In the genomic region with DNA sequence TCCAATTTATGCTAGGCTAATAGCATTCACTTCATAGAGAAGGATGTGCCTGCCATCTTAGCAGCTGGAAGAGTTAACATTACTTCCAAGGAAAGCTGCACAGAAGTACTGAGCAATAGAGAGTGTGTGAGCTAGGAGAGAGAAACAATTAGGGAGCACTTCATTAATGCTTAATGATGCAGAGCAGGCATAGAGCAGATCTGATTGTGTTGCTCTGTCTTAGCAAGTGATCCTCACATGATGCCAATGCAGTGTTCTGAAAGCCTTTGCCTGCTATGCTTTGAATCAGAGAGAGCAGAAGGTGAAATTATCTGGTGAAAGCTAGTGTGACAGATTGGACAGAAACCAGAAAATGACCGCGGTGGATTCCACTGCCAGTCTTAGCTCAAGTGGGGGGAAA, we compare ENCODE assay signal across 19 mouse cellular contexts.
A peak's percentile ranks its signal among the peaks of the same experiment; 100 is the strongest.
DNase-seq lines count a peak whose midpoint lies in the region; ATAC-seq and TF ChIP-seq lines count a peak whose summit lies in the region.
"Had no signal": no experiment of that assay in that cellular context is flagged by ENCODE, and none has a peak within 500 bp of the region (broad histone marks: within the 10 kb centered on the region; RNA-seq: fewer than 3 reads in every experiment).

No protein-coding gene starts in this region.

- WGBS in forebrain, embryonic 14.5 days: 55% methylated on average over 2 of the region's 2 CpGs
- 76% methylated on average over 2 of the region's 2 CpGs for WGBS in forebrain, embryonic 10.5 days
- WGBS in neural tube, embryonic 12.5 days: 81% methylated on average over 2 of the region's 2 CpGs
- WGBS in hindbrain, postnatal 0 days: 14% methylated on average over 2 of the region's 2 CpGs
- 55% methylated on average over 2 of the region's 2 CpGs for WGBS in neural tube, embryonic 15.5 days

- no peak overlapping the region for H3K4me2 ChIP-seq in forebrain, embryonic 14.5 days (ENCODE audit: low read length)
- no peak overlapping the region for H3K4me2 ChIP-seq in neural tube, embryonic 12.5 days (replicated peaks)
- H3K4me2 ChIP-seq in hindbrain, postnatal 0 days (ENCODE audit: low read depth, low read length): no peak overlapping the region
- H3K4me2 ChIP-seq in neural tube, embryonic 15.5 days: no peak overlapping the region
- H3K4me2 ChIP-seq: embryonic facial prominence, embryonic 15.5 days; heart, embryonic 13.5 days had no signal

- H3K9me3 ChIP-seq in forebrain, embryonic 14.5 days (replicated peaks; ENCODE audit: control insufficient read depth, low read length): no peaks in the 10 kb centered on the region
- H3K9me3 ChIP-seq in forebrain, embryonic 10.5 days: no peaks in the 10 kb centered on the region
- no peaks in the 10 kb centered on the region for H3K9me3 ChIP-seq in neural tube, embryonic 12.5 days
- no peaks in the 10 kb centered on the region for H3K9me3 ChIP-seq in hindbrain, postnatal 0 days (ENCODE audit: low read length)
- H3K9me3 ChIP-seq in neural tube, embryonic 15.5 days (replicated peaks): no peaks in the 10 kb centered on the region
- H3K9me3 ChIP-seq: embryonic facial prominence, embryonic 15.5 days; heart, embryonic 13.5 days; limb, embryonic 10.5 days had no signal

- peak; percentile 22 for DNase-seq in forebrain, embryonic 14.5 days (ENCODE audit: low spot score)
- no peak for DNase-seq in forebrain, embryonic 10.5 days (ENCODE audit: extremely low spot score, low spot score)
- no peak for DNase-seq in neural tube, embryonic 10.5 days (ENCODE audit: extremely low spot score, low spot score)
- peak; percentile 39 for DNase-seq in hindbrain, postnatal 0 days (ENCODE audit: low spot score)
- no peak for DNase-seq in gastrocnemius, postnatal 4 days (ENCODE audit: low spot score in 2 of 2)
- DNase-seq in cerebellum, adult 8-10 months: no peak
- DNase-seq: B cell, adult 2 months; cerebellum, postnatal 36 days; gastrocnemius, adult 2 months; kidney, adult 9 months; kidney, postnatal 25 days; liver, postnatal 0 days; lung, postnatal 14 days; thymus, postnatal 14 days had no signal

- no peak overlapping the region for H3K27ac ChIP-seq in forebrain, embryonic 14.5 days (ENCODE audit: low read depth, low read length)
- no peak overlapping the region for H3K27ac ChIP-seq in forebrain, embryonic 10.5 days
- H3K27ac ChIP-seq in neural tube, embryonic 12.5 days: no peak overlapping the region
- no peak overlapping the region; the same call in 1 of the 2 replicates for H3K27ac ChIP-seq in hindbrain, postnatal 0 days
- H3K27ac ChIP-seq in neural tube, embryonic 15.5 days (replicated peaks): no peak overlapping the region
- H3K27ac ChIP-seq: embryonic facial prominence, embryonic 15.5 days; gastrocnemius, adult 2 months; heart, embryonic 13.5 days; limb, embryonic 10.5 days had no signal

- no peaks in the 10 kb centered on the region for H3K4me1 ChIP-seq in forebrain, embryonic 14.5 days (ENCODE audit: control insufficient read depth, insufficient read depth, low read length)
- no peaks in the 10 kb centered on the region for H3K4me1 ChIP-seq in forebrain, embryonic 10.5 days
- H3K4me1 ChIP-seq in neural tube, embryonic 12.5 days: no peaks in the 10 kb centered on the region
- H3K4me1 ChIP-seq in hindbrain, postnatal 0 days (ENCODE audit: insufficient read depth, low read length): no peaks in the 10 kb centered on the region
- no peaks in the 10 kb centered on the region for H3K4me1 ChIP-seq in neural tube, embryonic 15.5 days
- H3K4me1 ChIP-seq: embryonic facial prominence, embryonic 15.5 days; heart, embryonic 13.5 days; limb, embryonic 10.5 days had no signal

- no peak overlapping the region for H3K9ac ChIP-seq in forebrain, embryonic 14.5 days (ENCODE audit: low read length)
- H3K9ac ChIP-seq in neural tube, embryonic 12.5 days: no peak overlapping the region
- no peak overlapping the region for H3K9ac ChIP-seq in hindbrain, postnatal 0 days (replicated peaks; ENCODE audit: low read length)
- H3K9ac ChIP-seq in neural tube, embryonic 15.5 days (replicated peaks): no peak overlapping the region
- H3K9ac ChIP-seq: embryonic facial prominence, embryonic 15.5 days; heart, embryonic 13.5 days; liver, postnatal 0 days had no signal

- no peaks in the 10 kb centered on the region for H3K27me3 ChIP-seq in forebrain, embryonic 14.5 days (replicated peaks; ENCODE audit: control insufficient read depth, insufficient read depth, low read length)
- H3K27me3 ChIP-seq in forebrain, embryonic 10.5 days (ENCODE audit: poor library complexity, severe bottlenecking): no peaks in the 10 kb centered on the region
- no peaks in the 10 kb centered on the region for H3K27me3 ChIP-seq in neural tube, embryonic 12.5 days (replicated peaks)
- H3K27me3 ChIP-seq in hindbrain, postnatal 0 days (ENCODE audit: insufficient read depth, low read length): no peaks in the 10 kb centered on the region
- H3K27me3 ChIP-seq in neural tube, embryonic 15.5 days (replicated peaks): no peaks in the 10 kb centered on the region
- H3K27me3 ChIP-seq: embryonic facial prominence, embryonic 15.5 days; heart, embryonic 13.5 days had no signal

- TF ChIP-seq CTCF in hindbrain, postnatal 0 days (IDR thresholded peaks at IDR 0.05; ENCODE audit: low read depth): no peak

- peak; percentile 58; the same call in 1 of the 2 replicates for ATAC-seq in forebrain, embryonic 14.5 days
- peak; percentile 50; the same call in 1 of the 2 replicates for ATAC-seq in neural tube, embryonic 12.5 days (ENCODE audit: low FRiP score, low read depth)
- ATAC-seq in hindbrain, postnatal 0 days: peak; percentile 68; the same call in 1 of the 2 replicates
- ATAC-seq in neural tube, embryonic 15.5 days (ENCODE audit: low FRiP score): peak; percentile 85
- ATAC-seq: liver, postnatal 0 days had no signal

- H3K36me3 ChIP-seq in forebrain, embryonic 14.5 days (ENCODE audit: control insufficient read depth, insufficient read depth, low read length): no peaks in the 10 kb centered on the region
- H3K36me3 ChIP-seq in forebrain, embryonic 10.5 days (replicated peaks): no peaks in the 10 kb centered on the region
- no peaks in the 10 kb centered on the region for H3K36me3 ChIP-seq in neural tube, embryonic 12.5 days
- no peaks in the 10 kb centered on the region for H3K36me3 ChIP-seq in hindbrain, postnatal 0 days (ENCODE audit: insufficient read depth, low read length)
- no peaks in the 10 kb centered on the region for H3K36me3 ChIP-seq in neural tube, embryonic 15.5 days
- H3K36me3 ChIP-seq: embryonic facial prominence, embryonic 15.5 days; heart, embryonic 13.5 days; limb, embryonic 10.5 days had no signal

- no peak overlapping the region for H3K4me3 ChIP-seq in forebrain, embryonic 14.5 days (ENCODE audit: low read depth, low read length)
- no peak overlapping the region for H3K4me3 ChIP-seq in forebrain, embryonic 10.5 days
- no peak overlapping the region for H3K4me3 ChIP-seq in neural tube, embryonic 12.5 days
- no peak overlapping the region for H3K4me3 ChIP-seq in hindbrain, postnatal 0 days (ENCODE audit: low read length)
- H3K4me3 ChIP-seq in neural tube, embryonic 15.5 days (replicated peaks): no peak overlapping the region
- H3K4me3 ChIP-seq: embryonic facial prominence, embryonic 15.5 days; gastrocnemius, adult 2 months; heart, embryonic 13.5 days; limb, embryonic 10.5 days had no signal

Comparison
In these comparisons a context has a peak if more than half of its experiments do, and no peak if none do; other contexts are left out.
1. DNase-seq: peak in forebrain, embryonic 14.5 days (single experiment) and hindbrain, postnatal 0 days (single experiment); none in forebrain, embryonic 10.5 days (single experiment), neural tube, embryonic 10.5 days (single experiment), gastrocnemius, postnatal 4 days (0 of 2) and cerebellum, adult 8-10 months (single experiment).
2. Peak in every context shown above with its lines, with median percentiles within 50 percentile points of each other: ATAC-seq.